Mouse (Mus musculus) MEL (cell line): Measurements from ENCODE around the gene Timm17a. TPM values are rescaled to one million over a fixed set of nuclear protein-coding genes. Genes with fewer than 3 reads are reported as not detected.

Source experiments
- DNase-seq: peaks from one replicate; pipeline ENCODE4 v3.0.0; 2011; ENCODE audit warnings: low read depth, low spot score
- H3K27ac ChIP-seq: 2 replicates; pipeline ENCODE4 v1.5.1; 2012; ENCODE audit warnings: low read depth, mild to moderate bottlenecking, control low read depth, low read length, moderate library complexity; ENCODE audit not compliant: control insufficient read depth
- H3K27me3 ChIP-seq, 2 experiments: fragments of 150-350 bp in 1 of 2; sonication (generic) in 1 of 2; 2 replicates each; pipeline ENCODE4 v1.6.1; 2012; ENCODE audit warnings: low read length in 2 of 2, mild to moderate bottlenecking in 2 of 2, improper control_type of control experiment in 1 of 2, moderate library complexity in 1 of 2; ENCODE audit not compliant: insufficient read depth in 2 of 2, control insufficient read depth in 1 of 2
- H3K36me3 ChIP-seq, 2 experiments: 2 replicates each; pipeline ENCODE4 v1.6.1; 2012 to 2014; ENCODE audit warnings: low read length in 2 of 2, improper control_type of control experiment in 1 of 2, inconsistent platforms in 1 of 2, mild to moderate bottlenecking in 1 of 2; ENCODE audit not compliant: insufficient read depth in 2 of 2, control insufficient read depth in 1 of 2
- H3K4me1 ChIP-seq, 2 experiments: fragments of 150-350 bp in 1 of 2; sonication (generic) in 1 of 2; 2 replicates each; pipeline ENCODE4 v1.6.1; 2012; ENCODE audit warnings: low read length in 2 of 2, improper control_type of control experiment in 1 of 2, mild to moderate bottlenecking in 1 of 2; ENCODE audit not compliant: insufficient read depth in 2 of 2, control insufficient read depth in 1 of 2
- H3K4me3 ChIP-seq, 2 experiments: fragments of 150-350 bp in 1 of 2; sonication (generic) in 1 of 2; 2 replicates each; pipeline ENCODE4 v1.5.1; 2012; ENCODE audit warnings: low read depth in 2 of 2, low read length in 2 of 2, mild to moderate bottlenecking in 2 of 2, moderate library complexity in 2 of 2, control low read depth in 1 of 2, improper control_type of control experiment in 1 of 2; ENCODE audit not compliant: control insufficient read depth in 1 of 2, insufficient read depth in 1 of 2
- H3K79me2 ChIP-seq: 2 replicates; pipeline ENCODE4 v1.6.1; 2012; ENCODE audit warnings: mild to moderate bottlenecking, low read length, moderate library complexity; ENCODE audit not compliant: control insufficient read depth, poor library complexity, insufficient read depth
- H3K9ac ChIP-seq: 2 replicates; pipeline ENCODE4 v1.6.1; 2012; ENCODE audit warnings: low read depth, mild to moderate bottlenecking, control low read depth, low read length, moderate library complexity; ENCODE audit not compliant: control insufficient read depth, poor library complexity, severe bottlenecking
- H3K9me3 ChIP-seq: fragments of 150-350 bp; sonication (generic); replicated peaks from 2 replicates; pipeline ENCODE4 v1.6.1; 2012; ENCODE audit warnings: mild to moderate bottlenecking, low read length, improper control_type of control experiment, moderate library complexity; ENCODE audit not compliant: insufficient read depth
- BHLHE40 ChIP-seq: IDR thresholded peaks from 2 replicates; pipeline ENCODE4 v1.6.1; 2012; ENCODE audit warnings: low read depth, mild to moderate bottlenecking, inconsistent platforms, low read length, improper control_type of control experiment, borderline replicate concordance
- CHD1 ChIP-seq: IDR thresholded peaks from 2 replicates; pipeline ENCODE4 v1.6.1; 2012; ENCODE audit warnings: low read depth, mild to moderate bottlenecking, inconsistent platforms, low read length, improper control_type of control experiment
- CHD2 ChIP-seq: IDR thresholded peaks from 2 replicates; pipeline ENCODE4 v1.6.1; 2011; ENCODE audit warnings: low read length, improper control_type of control experiment
- CTCF ChIP-seq, 3 experiments: IDR thresholded peaks in 2 of 3; conservative IDR thresholded peaks in 1 of 3; 2 replicates each; pipeline ENCODE4 v1.5.1; 2011 to 2012; ENCODE audit warnings: low read length in 3 of 3, low read depth in 2 of 3, mild to moderate bottlenecking in 2 of 3, improper control_type of control experiment in 1 of 3, inconsistent platforms in 1 of 3, mixed read lengths in 1 of 3, moderate library complexity in 1 of 3; ENCODE audit not compliant: control insufficient read depth in 1 of 3, insufficient read depth in 1 of 3, poor library complexity in 1 of 3, severe bottlenecking in 1 of 3
- E2F4 ChIP-seq: IDR thresholded peaks from 2 replicates; pipeline ENCODE4 v1.6.1; 2011; ENCODE audit warnings: low read depth, low read length, improper control_type of control experiment, borderline replicate concordance
- ELF1 ChIP-seq: IDR thresholded peaks from 2 replicates; pipeline ENCODE4 v1.6.1; 2014; ENCODE audit warnings: low read depth, mild to moderate bottlenecking, inconsistent platforms, low read length, improper control_type of control experiment, moderate library complexity
- ETS1 ChIP-seq: IDR thresholded peaks from 2 replicates; pipeline ENCODE4 v1.6.1; 2012; ENCODE audit warnings: low read depth, mild to moderate bottlenecking, inconsistent platforms, low read length, improper control_type of control experiment, moderate library complexity
- GABPA ChIP-seq: IDR thresholded peaks from 2 replicates; pipeline ENCODE4 v1.6.1; 2012; ENCODE audit warnings: low read depth, mild to moderate bottlenecking, inconsistent platforms, low read length, improper control_type of control experiment, moderate library complexity
- GATA1 ChIP-seq: IDR thresholded peaks from 2 replicates; pipeline ENCODE4 v1.6.1; 2011; ENCODE audit warnings: low read depth, low read length, improper control_type of control experiment
- HCFC1 ChIP-seq: IDR thresholded peaks from 2 replicates; pipeline ENCODE4 v1.6.1; 2012; ENCODE audit warnings: low read depth, mild to moderate bottlenecking, inconsistent platforms, low read length, improper control_type of control experiment, moderate library complexity
- JUND ChIP-seq: IDR thresholded peaks from 2 replicates; pipeline ENCODE4 v1.6.1; 2011; ENCODE audit warnings: low read depth, mild to moderate bottlenecking, improper control_type of control experiment, low read length
- KAT2A ChIP-seq: conservative IDR thresholded peaks from 2 replicates; pipeline ENCODE4 v1.6.1; 2012; ENCODE audit warnings: low read depth, low read length, improper control_type of control experiment, inconsistent platforms
- MAFK ChIP-seq: IDR thresholded peaks from 2 replicates; pipeline ENCODE4 v1.6.1; 2011; ENCODE audit warnings: low read depth, mild to moderate bottlenecking, low read length, improper control_type of control experiment, borderline replicate concordance
- MAZ ChIP-seq: IDR thresholded peaks from 2 replicates; pipeline ENCODE4 v1.6.1; 2012; ENCODE audit warnings: low read depth, mild to moderate bottlenecking, inconsistent platforms, low read length, improper control_type of control experiment
- MEF2A ChIP-seq: IDR thresholded peaks from 2 replicates; pipeline ENCODE4 v1.6.1; 2014; ENCODE audit warnings: low read depth, mild to moderate bottlenecking, inconsistent platforms, low read length, improper control_type of control experiment; ENCODE audit not compliant: poor library complexity, insufficient replicate concordance, severe bottlenecking; ENCODE audit errors: extremely low read depth
- MXI1 ChIP-seq: IDR thresholded peaks from 2 replicates; pipeline ENCODE4 v1.6.1; 2011; ENCODE audit warnings: mild to moderate bottlenecking, low read depth, low read length, improper control_type of control experiment
- MYB ChIP-seq: IDR thresholded peaks from 2 replicates; pipeline ENCODE4 v1.6.1; 2011; ENCODE audit warnings: mild to moderate bottlenecking, low read depth, low read length, improper control_type of control experiment
- MYC ChIP-seq: IDR thresholded peaks from 2 replicates; pipeline ENCODE4 v1.6.1; 2011; ENCODE audit warnings: low read depth, mild to moderate bottlenecking, low read length, improper control_type of control experiment, moderate library complexity
- NELFE ChIP-seq: IDR thresholded peaks from 2 replicates; pipeline ENCODE4 v1.6.1; 2011; ENCODE audit warnings: low read depth, low read length, improper control_type of control experiment
- NRF1 ChIP-seq: IDR thresholded peaks from 2 replicates; pipeline ENCODE4 v1.6.1; 2014; ENCODE audit warnings: low read depth, mild to moderate bottlenecking, inconsistent platforms, low read length, improper control_type of control experiment, moderate library complexity; ENCODE audit not compliant: poor library complexity, insufficient read depth, severe bottlenecking
- POLR2A ChIP-seq, 2 experiments: IDR thresholded peaks; 2 replicates each; pipeline ENCODE4 v1.6.1; 2011 to 2012; ENCODE audit warnings: low read length in 2 of 2, mild to moderate bottlenecking in 2 of 2, control low read depth in 1 of 2, improper control_type of control experiment in 1 of 2, low read depth in 1 of 2, moderate library complexity in 1 of 2; ENCODE audit not compliant: control insufficient read depth in 1 of 2, insufficient read depth in 1 of 2, poor library complexity in 1 of 2
- POLR2AphosphoS2 ChIP-seq: IDR thresholded peaks from 2 replicates; pipeline ENCODE4 v1.6.1; 2011; ENCODE audit warnings: low read length, improper control_type of control experiment
- POLR2AphosphoS5 ChIP-seq: IDR thresholded peaks from 2 replicates; pipeline ENCODE4 v1.6.1; 2012; ENCODE audit warnings: low read depth, borderline replicate concordance, mild to moderate bottlenecking, inconsistent platforms, low read length, moderate library complexity, mixed read lengths
- RAD21 ChIP-seq: IDR thresholded peaks from 2 replicates; pipeline ENCODE4 v1.6.1; 2011; ENCODE audit warnings: mild to moderate bottlenecking, low read depth, low read length, improper control_type of control experiment
- RCOR1 ChIP-seq: IDR thresholded peaks from 2 replicates; pipeline ENCODE4 v1.6.1; 2012; ENCODE audit warnings: low read depth, mild to moderate bottlenecking, inconsistent platforms, low read length, improper control_type of control experiment
- SIN3A ChIP-seq: IDR thresholded peaks from 2 replicates; pipeline ENCODE4 v1.6.1; 2012; ENCODE audit warnings: low read length, improper control_type of control experiment, inconsistent platforms
- SMC3 ChIP-seq: IDR thresholded peaks from 2 replicates; pipeline ENCODE4 v1.6.1; 2011; ENCODE audit warnings: low read depth, low read length, improper control_type of control experiment
- TAL1 ChIP-seq: IDR thresholded peaks from 2 replicates; pipeline ENCODE4 v1.6.1; 2012; ENCODE audit warnings: mild to moderate bottlenecking, inconsistent platforms, low read length, moderate library complexity, mixed read lengths
- TBP ChIP-seq: IDR thresholded peaks from 2 replicates; pipeline ENCODE4 v1.8.0; 2011; ENCODE audit warnings: low read depth, low read length, improper control_type of control experiment
- TCF12 ChIP-seq: IDR thresholded peaks from 2 replicates; pipeline ENCODE4 v1.6.1; 2014; ENCODE audit warnings: low read depth, mild to moderate bottlenecking, inconsistent platforms, low read length, improper control_type of control experiment, moderate library complexity
- USF1 ChIP-seq: IDR thresholded peaks from 2 replicates; pipeline ENCODE4 v1.6.1; 2014; ENCODE audit warnings: low read depth, mild to moderate bottlenecking, inconsistent platforms, low read length, improper control_type of control experiment, moderate library complexity
- USF2 ChIP-seq, 2 experiments: IDR thresholded peaks; 2 replicates each; pipeline ENCODE4 v1.6.1; 2011 to 2012; ENCODE audit warnings: improper control_type of control experiment in 2 of 2, low read length in 2 of 2, borderline replicate concordance in 1 of 2, inconsistent platforms in 1 of 2, low read depth in 1 of 2, mild to moderate bottlenecking in 1 of 2; ENCODE audit not compliant: insufficient read depth in 1 of 2
- ZC3H11A ChIP-seq: IDR thresholded peaks from 2 replicates; pipeline ENCODE4 v1.6.1; 2012; ENCODE audit warnings: low read depth, mild to moderate bottlenecking, inconsistent platforms, low read length, improper control_type of control experiment
- ZKSCAN1 ChIP-seq: IDR thresholded peaks from 2 replicates; pipeline ENCODE4 v1.6.1; 2012; ENCODE audit warnings: low read depth, mild to moderate bottlenecking, inconsistent platforms, low read length, improper control_type of control experiment, moderate library complexity
- ZMIZ1 ChIP-seq: IDR thresholded peaks from 2 replicates; pipeline ENCODE4 v1.6.1; 2012; ENCODE audit warnings: low read depth, mild to moderate bottlenecking, inconsistent platforms, low read length, improper control_type of control experiment, moderate library complexity
- polyA plus RNA-seq, 2 experiments: library from polyadenylated mRNA; stranded (reverse) in 1 of 2; unstranded in 1 of 2; fragments of >175 nt in 1 of 2; fragments of >200 nt in 1 of 2; gene quantifications; 2 replicates each; pipeline versions ENCODE4 v1.2.1 to v1.2.4; 2012; ENCODE audit warnings: low replicate concordance in 2 of 2, low read depth in 1 of 2; ENCODE audit not compliant: insufficient read length in 2 of 2, insufficient read depth in 1 of 2, missing spikeins in 1 of 2
- total RNA-seq: library from RNA; depleted of rRNA; stranded (reverse); fragments of 300-350 nt; gene quantifications from 2 replicates; pipeline ENCODE4 v1.2.3, GENCODE M21; 2012

The Timm17a gene
- total and polyA plus RNA-seq, 3 experiments, result 177 to 315 TPM; not detected in 1

GRCm38 (mm10) chr1:135282536-135283286 lies 30.9 kb downstream of the Timm17a start:
- Histone ChIP-seq H3K4me1 (peaks cover 0 to 4% of the 10 kb centered on the region in 2 experiments; a peak in 2 of 4 replicates), H3K79me2 (no peaks in the 10 kb centered on the region; the same call in 1 of the 2 replicates), H3K4me3 (peak overlapping the region; percentile 83 to 100), H3K36me3 (no peaks in the 10 kb centered on the region)
- peak; percentile 80 for DNase-seq
- peak; percentile 3; the same call in 1 of the 2 replicates for TF ChIP-seq ELF1
- TF ChIP-seq TAL1, result no peak
- TF ChIP-seq USF1, result no peak
- TF ChIP-seq MYB, result no peak
- no peak; the same call in 1 of the 2 replicates for TF ChIP-seq SIN3A
- TF ChIP-seq CHD1, result 0 out of 2 replicates have a peak, but pooled peaks have one; percentile 60
- peak; percentile 57; the same call in 1 of the 2 replicates for TF ChIP-seq MYC
- no peak for TF ChIP-seq GABPA
- no peak for TF ChIP-seq CHD2
- no peak for TF ChIP-seq POLR2AphosphoS2
- TF ChIP-seq USF2 (IDR thresholded peaks at IDR 0.05; ENCODE audit: borderline replicate concordance in 1 of 2, insufficient read depth in 1 of 2, low read depth in 1 of 2, low read length in 2 of 2), result no peak
- no peak for TF ChIP-seq ZMIZ1
- TF ChIP-seq POLR2AphosphoS5, result no peak
- no peak for TF ChIP-seq E2F4
- TF ChIP-seq TBP, result 0 out of 2 replicates have a peak, but pooled peaks have one; percentile 9
- no peak for TF ChIP-seq SMC3
- peak; percentile 60 for TF ChIP-seq RCOR1
- peak; percentile 43; the same call in 1 of the 2 replicates for TF ChIP-seq MXI1
- no peak for TF ChIP-seq JUND
- TF ChIP-seq ZKSCAN1, result no peak
- TF ChIP-seq HCFC1, result no peak
- TF ChIP-seq RAD21, result no peak
- TF ChIP-seq CTCF (IDR thresholded peaks at IDR 0.05 in 2 of 3, conservative IDR thresholded peaks at IDR 0.05 in 1 of 3; ENCODE audit: control insufficient read depth in 1 of 3, insufficient read depth in 1 of 3, low read depth in 2 of 3, low read length in 3 of 3, poor library complexity in 1 of 3, severe bottlenecking in 1 of 3), result no peak
- TF ChIP-seq ETS1, result no peak; the same call in 1 of the 2 replicates
- TF ChIP-seq MEF2A, result no peak
- TF ChIP-seq TCF12, result no peak
- no peak for TF ChIP-seq NELFE
- TF ChIP-seq BHLHE40, result no peak
- no peak for TF ChIP-seq GATA1
- TF ChIP-seq POLR2A (IDR thresholded peaks at IDR 0.05; ENCODE audit: control insufficient read depth in 1 of 2, insufficient read depth in 1 of 2, low read depth in 1 of 2, low read length in 2 of 2, poor library complexity in 1 of 2), result no peak
- TF ChIP-seq KAT2A, result no peak
- 0 out of 2 replicates have a peak, but pooled peaks have one; percentile 21 for TF ChIP-seq MAFK
- TF ChIP-seq MAZ, result no peak
- no peak for TF ChIP-seq ZC3H11A
- no peak for TF ChIP-seq NRF1
- TF ChIP-seq, all 39 proteins: peak for 7
- Histone ChIP-seq H3K27me3 (no peaks in the 10 kb centered on the region), H3K9me3 (no peaks in the 10 kb centered on the region), H3K27ac (no peak overlapping the region), H3K9ac (peak overlapping the region; percentile 87)
